24 mouse cellular contexts compared by ENCODE assay signal in the genomic region with DNA sequence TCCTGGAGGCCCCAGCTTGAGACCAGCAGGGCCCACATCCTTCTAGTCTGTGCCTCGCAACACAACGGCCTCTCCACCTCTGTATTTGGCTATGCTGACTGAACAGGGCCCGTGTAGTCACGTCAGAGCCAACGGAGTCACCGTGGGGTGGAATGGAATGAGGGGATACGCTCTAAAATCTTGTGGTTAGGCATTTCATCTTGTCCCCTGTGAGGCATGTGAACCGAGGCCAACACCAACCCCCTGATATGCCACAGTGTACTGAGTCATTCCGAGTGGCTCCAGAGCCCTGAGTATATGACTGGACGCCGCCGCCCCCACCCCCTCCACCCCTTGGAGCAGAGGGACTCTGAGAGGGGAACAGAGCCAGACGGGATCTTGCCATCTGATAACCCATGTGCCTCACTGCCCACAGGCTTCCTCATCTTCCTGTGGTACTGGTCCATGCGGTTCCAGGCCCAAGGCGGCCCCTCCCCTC. TPM values are rescaled to one million over a fixed set of nuclear protein-coding genes. Genes with fewer than 3 reads are reported as not detected.
DNase-seq lines count a peak whose midpoint lies in the region; ATAC-seq and TF ChIP-seq lines count a peak whose summit lies in the region.
"Had no signal": no experiment of that assay in that cellular context is flagged by ENCODE, and none has a peak within 500 bp of the region (broad histone marks: within the 10 kb centered on the region; RNA-seq: fewer than 3 reads in every experiment).

No protein-coding gene starts in this region.

- H3K27ac ChIP-seq in embryonic fibroblast, embryonic 13.5 days (ENCODE audit: insufficient read depth, low read length) = peak overlapping the region; percentile 16
- no peak overlapping the region for H3K27ac ChIP-seq in midbrain, embryonic 10.5 days (replicated peaks)
- H3K27ac ChIP-seq: forebrain, embryonic 15.5 days; left cerebral cortex, adult 2 months; lung, embryonic 15.5 days had no signal

- intact Hi-C loops in heart, postnatal 14 days (cut with DNase I) = no loop called here

- H3K27me3 ChIP-seq in C2C12 (ENCODE audit: control insufficient read depth, insufficient read depth, insufficient read length) = no peaks in the 10 kb centered on the region
- H3K27me3 ChIP-seq in midbrain, embryonic 10.5 days (ENCODE audit: low read depth, poor library complexity, severe bottlenecking) = no peaks in the 10 kb centered on the region
- H3K27me3 ChIP-seq: forebrain, embryonic 15.5 days; lung, embryonic 15.5 days had no signal

- no peaks in the 10 kb centered on the region for H3K9me3 ChIP-seq in midbrain, embryonic 10.5 days (replicated peaks)
- H3K9me3 ChIP-seq: forebrain, embryonic 15.5 days; lung, embryonic 15.5 days had no signal

- no peak overlapping the region for H3K4me3 ChIP-seq in C2C12 (ENCODE audit: insufficient read depth, poor library complexity, severe bottlenecking)
- no peak overlapping the region for H3K4me3 ChIP-seq in embryonic fibroblast, embryonic 13.5 days (ENCODE audit: insufficient read depth, low read length)
- H3K4me3 ChIP-seq in midbrain, embryonic 10.5 days = no peak overlapping the region
- H3K4me3 ChIP-seq: erythroblast, embryonic 14.5 days; forebrain, embryonic 15.5 days; left cerebral cortex, adult 2 months; lung, embryonic 15.5 days had no signal

- no peak for TF ChIP-seq POLR2A in embryonic fibroblast, embryonic 13.5 days (IDR thresholded peaks at IDR 0.05; ENCODE audit: low read depth, low read length)

- TF ChIP-seq CTCF in C2C12 (IDR thresholded peaks at IDR 0.05; ENCODE audit: control insufficient read depth, insufficient read depth, insufficient read length) = no peak
- no peak for TF ChIP-seq CTCF in embryonic fibroblast, embryonic 13.5 days (IDR thresholded peaks at IDR 0.05; ENCODE audit: borderline replicate concordance, insufficient read depth, low read length)

- no peak overlapping the region for H3ac ChIP-seq in C2C12 (ENCODE audit: control insufficient read depth, insufficient read length, low read depth)

- H3K79me2 ChIP-seq in C2C12 (ENCODE audit: control insufficient read depth, insufficient read depth) = no peaks in the 10 kb centered on the region

- 90% methylated on average over 15 of the region's 15 CpGs for WGBS in midbrain, embryonic 10.5 days

- no peaks in the 10 kb centered on the region for H3K36me3 ChIP-seq in C2C12 (ENCODE audit: control insufficient read depth, insufficient read depth)
- H3K36me3 ChIP-seq in midbrain, embryonic 10.5 days = peaks cover 91% of the 10 kb centered on the region

- H3K4me1 ChIP-seq in embryonic fibroblast, embryonic 13.5 days (ENCODE audit: control insufficient read depth, insufficient read depth, low read length) = peaks cover 2% of the 10 kb centered on the region; the same call in 1 of the 2 replicates
- peaks cover 8% of the 10 kb centered on the region; the same call in 1 of the 2 replicates for H3K4me1 ChIP-seq in midbrain, embryonic 10.5 days
- H3K4me1 ChIP-seq: forebrain, embryonic 15.5 days; lung, embryonic 15.5 days had no signal

- ATAC-seq in megakaryocyte progenitor cell, adult 5-6 weeks (replicated peaks; ENCODE audit: poor library complexity) = peak; percentile 56
- ATAC-seq: forebrain, embryonic 15.5 days; inflammation-experienced regulatory T-cells, adult 6 months; midbrain, embryonic 16.5 days had no signal

- no peaks in the 10 kb centered on the region for H3K79me3 ChIP-seq in C2C12 (ENCODE audit: low read depth)

- DNase-seq in heart, adult 11 months = peak; percentile 92
- no peak for DNase-seq in heart, postnatal 14 days
- no peak for DNase-seq in kidney, postnatal 10 days
- DNase-seq in midbrain, embryonic 10.5 days (ENCODE audit: low spot score) = no peak
- DNase-seq: adrenal gland, postnatal 14 days; cerebellum, adult 11 months; cerebellum, postnatal 36 days; gastrocnemius, postnatal 14 days; kidney, adult 2 months; kidney, postnatal 25 days; left cerebral cortex, postnatal 4 days; right cerebral cortex, adult 18-20 months; thymus, postnatal 14 days had no signal

TF ChIP-seq in C2C12, 6 proteins besides CTCF, POLR2A, EP300 and RAD21:
- TF ChIP-seq MAX (IDR thresholded peaks at IDR 0.05) = peak; percentile 77
- TF ChIP-seq FOSL1 (IDR thresholded peaks at IDR 0.05; ENCODE audit: insufficient read depth, low read length, poor library complexity, severe bottlenecking) = no peak
- TF ChIP-seq MYOD1 (IDR thresholded peaks at IDR 0.05; ENCODE audit: control insufficient read depth, insufficient read length, low read depth) = peak; percentile 15
- TF ChIP-seq CEBPB (IDR thresholded peaks at IDR 0.05; ENCODE audit: low read depth) = no peak
- no peak for TF ChIP-seq USF1 (IDR thresholded peaks at IDR 0.05; ENCODE audit: low read depth)
- TF ChIP-seq MYOG (IDR thresholded peaks at IDR 0.05; ENCODE audit: control insufficient read depth, extremely low read depth, insufficient read length) = no peak
TF ChIP-seq in C2C12: peak in this region for 2.

RNA-seq across cellular contexts. Expression of gene Adgrg3, which starts 5.0 kb away (rescaled TPM):
- 1 to 10 TPM; 1.5 TPM for total RNA-seq in heart, postnatal 14 days (2021)
- polyA plus RNA-seq in C2C12 (2012; fragmentation: generic; extraction: Trizol) = 19.4 TPM
- polyA plus RNA-seq in embryonic fibroblast, embryonic 13.5 days (2011; ENCODE audit: insufficient read length, low read depth, missing spikeins) = not detected in 2 replicates
- total RNA-seq in megakaryocyte progenitor cell, adult 5-6 weeks (2015) = 106 and 111 TPM in 2 replicates
- total RNA-seq in megakaryocyte progenitor cell, adult 5-6 weeks (2017) = 178 and 215 TPM in 2 replicates
- polyA plus RNA-seq in midbrain, embryonic 10.5 days (2016; fragmentation: Nextera tagmentation; extraction: Ambion mirVana) = 3.8 and 3.9 TPM in 2 replicates

RNA-seq across cellular contexts. Expression of gene Adgrg1, which starts 37.9 kb away (rescaled TPM):
- total RNA-seq in heart, postnatal 14 days (2021) = 10 to 100 TPM; 59.3 to 73.3 TPM
- polyA plus RNA-seq in C2C12 (2012; fragmentation: generic; extraction: Trizol) = 2.8 TPM
- polyA plus RNA-seq in embryonic fibroblast, embryonic 13.5 days (2011; ENCODE audit: insufficient read length, low read depth, missing spikeins) = 3.1 and 3.4 TPM in 2 replicates
- total RNA-seq in megakaryocyte progenitor cell, adult 5-6 weeks (2015) = 88.4 and 140 TPM in 2 replicates
- total RNA-seq in megakaryocyte progenitor cell, adult 5-6 weeks (2017) = 48.8 and 85.6 TPM in 2 replicates
- polyA plus RNA-seq in midbrain, embryonic 10.5 days (2016; fragmentation: Nextera tagmentation; extraction: Ambion mirVana) = 116 and 163 TPM in 2 replicates

RNA-seq across cellular contexts. Expression of gene Drc7, which starts 42.4 kb away (rescaled TPM):
- total RNA-seq in heart, postnatal 14 days (2021) = under 1 TPM in 1 of 2 experiments, not detected in 1; 0.31 TPM
- 0.09 TPM for polyA plus RNA-seq in C2C12 (2012; fragmentation: generic; extraction: Trizol)
- not detected in 2 replicates for polyA plus RNA-seq in embryonic fibroblast, embryonic 13.5 days (2011; ENCODE audit: insufficient read length, low read depth, missing spikeins)
- 1.2 and 1.8 TPM in 2 replicates for total RNA-seq in megakaryocyte progenitor cell, adult 5-6 weeks (2015)
- total RNA-seq in megakaryocyte progenitor cell, adult 5-6 weeks (2017) = 3.8 and 7.1 TPM in 2 replicates
- 0.11 and 0.14 TPM in 2 replicates for polyA plus RNA-seq in midbrain, embryonic 10.5 days (2016; fragmentation: Nextera tagmentation; extraction: Ambion mirVana)
- total RNA-seq: adrenal gland, postnatal 14 days; gastrocnemius, postnatal 14 days; liver, adult 2 months had no signal
- polyA plus RNA-seq: erythroblast, embryonic 14.5 days; inflammation-experienced regulatory T-cells, adult 6 months; liver, adult 2 months; neural tube, embryonic 11.5 days had no signal

Comparison
In these comparisons a context has a peak if more than half of its experiments do, and no peak if none do; other contexts are left out.
1. RNA of gene Adgrg1, which starts 37.9 kb away (polyA plus RNA-seq): 116 to 163 TPM in midbrain, embryonic 10.5 days; 3.1 to 3.4 TPM in embryonic fibroblast, embryonic 13.5 days and 2.8 TPM in C2C12 (single experiment); every median in the first group is over 10 times any median in the second.